Comparison of ENCODE assay signal across 25 mouse cellular contexts in genomic region chr16:21848444-21848843, GRCm38 (mm10). TPM values are rescaled to one million over a fixed set of nuclear protein-coding genes. Genes with fewer than 3 reads are reported as not detected.
"Had no signal": no experiment of that assay in that cellular context is flagged by ENCODE, and none has a peak within 500 bp of the region (broad histone marks: within the 10 kb centered on the region; RNA-seq: fewer than 3 reads in every experiment).

No protein-coding gene starts in this region.

- ATAC-seq: forebrain, embryonic 16.5 days; hindbrain, embryonic 16.5 days; intestine, embryonic 16.5 days; liver, embryonic 12.5 days had no signal

- H3K27me3 ChIP-seq: heart, embryonic 13.5 days; heart, embryonic 15.5 days; kidney, embryonic 15.5 days; limb, embryonic 13.5 days; limb, embryonic 15.5 days had no signal

- DNase-seq: gastrocnemius, adult 2 months; gastrocnemius, postnatal 10 days; gastrocnemius, postnatal 25 days; heart, adult 18-20 months; heart, postnatal 14 days; heart, postnatal 36 days; kidney, adult 11 months; kidney, adult 2 months; kidney, adult 9 months; kidney, postnatal 14 days; kidney, postnatal 36 days; left cerebral cortex, postnatal 4 days had no signal

- H3K4me3 ChIP-seq: gastrocnemius, adult 2 months; heart, embryonic 10.5 days; heart, embryonic 13.5 days; heart, embryonic 15.5 days; kidney, embryonic 15.5 days; left cerebral cortex, adult 2 months; limb, embryonic 13.5 days; limb, embryonic 15.5 days; liver, embryonic 12.5 days had no signal

- H3K9me3 ChIP-seq: heart, embryonic 10.5 days; heart, embryonic 13.5 days; heart, embryonic 15.5 days; kidney, embryonic 15.5 days; limb, embryonic 13.5 days; limb, embryonic 15.5 days; liver, embryonic 12.5 days had no signal

- H3K4me2 ChIP-seq: heart, embryonic 13.5 days; heart, embryonic 15.5 days; kidney, embryonic 15.5 days; limb, embryonic 13.5 days; limb, embryonic 15.5 days; liver, embryonic 12.5 days had no signal

- H3K36me3 ChIP-seq: heart, embryonic 10.5 days; heart, embryonic 13.5 days; heart, embryonic 15.5 days; kidney, embryonic 15.5 days; limb, embryonic 13.5 days; limb, embryonic 15.5 days; liver, embryonic 12.5 days had no signal

- H3K9ac ChIP-seq: heart, embryonic 13.5 days; heart, embryonic 15.5 days; kidney, embryonic 15.5 days; limb, embryonic 13.5 days; limb, embryonic 15.5 days; liver, embryonic 12.5 days had no signal

- H3K4me1 ChIP-seq: heart, embryonic 10.5 days; kidney, embryonic 15.5 days had no signal

- H3K27ac ChIP-seq: gastrocnemius, adult 2 months; heart, embryonic 10.5 days; heart, embryonic 13.5 days; heart, embryonic 15.5 days; kidney, embryonic 15.5 days; kidney, postnatal 0 days; left cerebral cortex, adult 2 months; limb, embryonic 13.5 days; limb, embryonic 15.5 days; liver, embryonic 12.5 days had no signal

RNA-seq across cellular contexts. Expression of gene Map3k13, which starts 54.3 kb away (rescaled TPM):
- total RNA-seq: hematopoietic stem cell, adult 5-6 weeks had no signal
